Mouse (Mus musculus): ENCODE data around the gene Gm49403.

GRCm38 (mm10) chr19:8927891-8928525, 44.3 kb downstream of the Gm49403 start:
- TF ChIP-seq POLR2A (IDR thresholded peaks at IDR 0.05; ENCODE audit: low read depth, low read length) (no peak), CTCF (IDR thresholded peaks at IDR 0.05; ENCODE audit: borderline replicate concordance, insufficient read depth, low read length) (no peak)
